Mouse (Mus musculus): ENCODE measurements around the gene Morn3.
A peak's percentile ranks its signal among the peaks of the same experiment; 100 is the strongest.

Morn3 gene

GRCm38 (mm10) chr5:123024312-123024711, 22.5 kb downstream of the Morn3 start:
- DNase-seq (ENCODE audit: low spot score) = no peak

DNA sequence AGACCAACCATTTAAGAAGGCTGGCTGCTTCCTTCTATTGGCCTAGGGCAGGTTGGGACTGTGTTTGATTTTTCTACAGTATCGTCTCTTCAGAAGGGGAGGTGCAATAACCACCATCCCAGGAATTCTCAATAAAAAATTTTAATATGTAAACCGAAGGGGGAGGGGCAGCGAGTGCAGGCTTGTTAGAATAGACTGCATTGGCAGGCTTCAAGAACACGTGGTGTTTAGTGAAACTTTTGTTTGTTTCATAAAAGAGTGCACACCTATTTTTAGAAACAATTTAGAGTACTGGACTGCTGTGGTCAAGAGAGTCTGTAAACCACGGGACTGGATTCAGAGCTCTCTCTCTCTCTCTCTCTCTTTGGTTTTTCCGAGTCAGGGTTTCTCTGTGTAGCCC, 23.8 kb downstream of the Morn3 start:
- peak; percentile 36 for DNase-seq (ENCODE audit: low spot score)

DNA sequence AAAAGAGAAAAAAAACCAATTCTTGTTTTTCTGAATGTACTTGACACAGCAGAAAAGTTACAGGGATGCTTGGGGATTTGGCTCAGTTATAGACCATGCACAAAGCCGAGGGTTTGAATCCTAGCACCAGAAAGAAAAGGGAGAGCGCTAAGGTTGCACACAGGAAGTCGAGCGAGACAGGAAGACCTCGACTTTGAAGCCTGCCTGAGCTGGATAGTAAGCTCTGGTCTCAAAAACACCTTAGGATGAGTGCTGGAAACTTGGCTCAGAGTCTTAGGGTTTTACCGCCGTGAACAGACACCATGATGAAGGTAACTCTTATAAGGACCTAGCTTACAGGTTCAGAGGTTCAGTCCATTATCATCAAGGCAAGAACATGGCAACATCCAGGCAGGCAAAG, 25.4 kb downstream of the Morn3 start:
- DNase-seq (ENCODE audit: low spot score) = no peak

DNA sequence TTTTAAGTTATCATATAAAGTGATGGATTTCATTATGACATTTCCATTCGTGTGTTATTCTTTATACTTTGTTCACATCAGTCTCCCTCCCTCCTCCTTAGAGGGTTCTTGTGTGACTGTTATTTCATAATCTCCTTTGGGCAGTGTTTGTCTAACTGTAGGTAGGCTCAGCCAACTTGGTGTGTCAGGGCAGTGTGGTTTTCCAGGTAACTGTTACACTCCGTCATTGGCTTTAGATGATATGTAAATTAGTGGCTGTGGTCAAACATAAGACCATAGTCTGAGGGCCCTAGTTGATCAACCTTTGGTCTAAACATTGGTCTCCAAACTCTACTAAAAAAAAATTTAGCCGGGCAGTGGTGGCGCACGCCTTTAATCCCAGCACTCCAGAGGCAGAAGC, 26.4 kb downstream of the Morn3 start:
- DNase-seq (ENCODE audit: low spot score) = no peak

- peak; percentile 20 for DNase-seq (ENCODE audit: low spot score)
Observed at GRCm38 (mm10) chr5:123019336-123020016, 27.3 kb downstream of the Morn3 start.

GRCm38 (mm10) chr5:123017504-123017903, 29.3 kb downstream of the Morn3 start:
- DNase-seq (ENCODE audit: low spot score) = no peak

GRCm38 (mm10) chr5:123015915-123016314, 30.9 kb downstream of the Morn3 start:
- peak; percentile 20 for DNase-seq (ENCODE audit: low spot score)

- peak; percentile 98 for DNase-seq (ENCODE audit: low spot score)
Observed at GRCm38 (mm10) chr5:123014753-123015701, 31.8 kb downstream of the Morn3 start, which contains the start of gene Orai1. Gene Orai1, plus strand, starts transcription at chr5:123015074.

GRCm38 (mm10) chr5:123013599-123014315, 33.1 kb downstream of the Morn3 start:
- DNase-seq (ENCODE audit: low spot score) = peak; percentile 75

GRCm38 (mm10) chr5:123011705-123012104, 35.1 kb downstream of the Morn3 start:
- no peak for DNase-seq (ENCODE audit: low spot score)

DNA sequence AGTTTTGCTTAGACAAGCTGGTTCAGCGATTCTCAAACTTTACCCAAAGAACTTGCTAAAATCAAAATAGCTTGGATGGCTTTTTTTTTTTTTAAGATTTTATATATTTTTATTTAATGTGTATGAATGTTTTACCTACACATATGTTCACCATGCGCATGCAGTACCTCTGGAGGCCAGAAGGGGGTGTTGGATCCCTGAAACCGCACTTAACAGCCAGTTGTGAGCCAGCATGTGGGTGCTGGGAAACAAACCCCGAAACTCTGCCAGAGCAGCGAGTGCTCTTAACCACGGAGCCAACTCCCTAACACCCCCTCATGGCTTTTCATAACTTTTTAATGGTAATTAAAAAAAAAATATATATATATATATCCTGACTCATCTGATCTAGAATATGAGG, 36.0 kb downstream of the Morn3 start:
- DNase-seq (ENCODE audit: low spot score) = no peak

DNA sequence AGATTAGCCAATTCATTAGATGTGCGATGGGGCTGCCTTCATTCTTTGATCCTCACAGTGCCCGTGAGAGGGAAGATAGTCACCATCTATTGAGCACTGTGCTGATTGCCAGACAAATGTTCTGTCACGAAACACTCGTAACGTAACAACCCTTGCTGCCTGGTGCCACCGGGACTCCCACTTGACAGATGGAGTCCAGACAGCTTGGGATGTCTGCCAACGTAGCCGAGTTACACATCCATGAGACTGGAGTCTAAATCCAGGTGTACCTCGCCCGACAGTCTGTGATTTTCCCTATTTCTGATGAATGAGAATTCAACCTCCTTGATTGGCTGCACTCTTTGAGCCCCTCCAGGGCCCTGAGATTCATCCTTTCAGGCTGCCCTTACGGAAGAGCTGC, 36.9 kb downstream of the Morn3 start:
- no peak for DNase-seq (ENCODE audit: low spot score)

GRCm38 (mm10) chr5:123008877-123009493, 37.8 kb downstream of the Morn3 start:
- no peak for DNase-seq (ENCODE audit: low spot score)

- DNase-seq (ENCODE audit: low spot score) = no peak
Observed at GRCm38 (mm10) chr5:123005716-123006592, 40.9 kb downstream of the Morn3 start.

- DNase-seq (ENCODE audit: low spot score) = no peak
Observed at GRCm38 (mm10) chr5:123000901-123001300, 45.9 kb downstream of the Morn3 start.

DNA sequence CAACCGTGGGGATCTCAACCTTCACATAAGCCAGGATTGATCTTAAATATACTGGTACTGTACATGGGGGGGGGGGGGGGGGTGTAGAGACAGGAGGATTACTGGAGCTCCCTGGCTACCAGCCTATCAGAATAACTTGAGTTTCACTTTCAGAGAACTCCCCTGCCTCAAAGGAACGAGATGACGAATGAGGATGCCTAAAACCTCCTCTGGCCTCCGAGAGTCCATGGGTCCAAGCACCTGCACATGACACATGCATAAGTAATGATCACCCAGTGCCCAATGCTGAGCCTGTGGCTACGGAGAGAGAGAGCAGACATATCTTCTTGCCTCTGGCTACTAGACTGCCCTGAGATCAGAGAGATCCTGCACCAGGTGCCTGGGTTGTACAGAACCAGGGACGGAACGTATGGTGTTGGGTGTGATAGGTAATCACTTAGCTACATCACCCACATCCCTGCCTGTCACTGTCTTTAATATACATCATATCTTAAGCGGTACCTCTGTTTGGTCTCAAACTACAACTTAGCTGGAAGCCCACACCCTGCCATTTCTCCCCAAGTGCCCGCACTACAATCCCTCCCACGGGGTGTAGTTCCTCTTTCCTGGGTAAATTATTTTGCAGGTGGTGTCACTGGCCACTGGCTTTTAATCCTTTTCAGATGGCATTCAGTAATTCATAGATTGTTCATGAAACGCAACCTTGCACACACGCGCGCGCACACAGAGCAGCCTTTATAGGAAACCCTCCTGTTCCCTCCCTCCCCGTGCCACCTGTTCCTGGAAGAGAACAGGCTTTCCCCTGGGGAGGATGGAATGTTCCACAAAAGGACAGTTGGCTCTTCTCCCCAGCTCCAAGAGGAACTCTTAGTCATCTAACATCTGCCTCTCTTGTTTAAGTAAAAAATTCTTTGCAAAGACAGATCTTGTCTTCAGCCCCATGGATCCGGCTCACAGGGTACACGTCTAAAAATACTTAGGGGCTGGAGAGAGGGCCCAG, 49.3 kb downstream of the Morn3 start:
- no peak for DNase-seq (ENCODE audit: low spot score)

- DNase-seq (ENCODE audit: low spot score) = no peak
Observed at GRCm38 (mm10) chr5:122994910-122995309, 51.9 kb downstream of the Morn3 start.

- peak; percentile 96 for DNase-seq (ENCODE audit: low spot score)
Observed at GRCm38 (mm10) chr5:122994303-122994846, 52.4 kb downstream of the Morn3 start.

- DNase-seq (ENCODE audit: low spot score) = no peak
Observed at GRCm38 (mm10) chr5:122993811-122994210, 53.0 kb downstream of the Morn3 start.
